Mouse (Mus musculus): ENCODE results near the gene Edc4. TPM values are rescaled to one million over a fixed set of nuclear protein-coding genes. Genes with fewer than 3 reads are reported as not detected.

The Edc4 gene
- polyA plus RNA-seq, 1 experiment from 2014 or later, result 46.6 TPM

- no peak for ATAC-seq (ENCODE audit: low FRiP score)
- 86% methylated on average over 9 of the region's 9 CpGs for WGBS
Observed at GRCm38 (mm10) chr8:105897801-105898480, 17.3 kb downstream of the Edc4 start.

GRCm38 (mm10) chr8:105900180-105900940 lies 19.7 kb downstream of the Edc4 start, which contains the start of gene Pskh1:
Pskh1 (plus strand) TSS chr8:105900441.
- H3K4me2 ChIP-seq (replicated peaks), result peak within 1 kb of the TSS; percentile 70
- H3K4me1 ChIP-seq (replicated peaks; ENCODE audit: control insufficient read depth, insufficient read depth, low read length), result peaks cover 6% of the 10 kb centered on the region; the same call in 1 of the 2 replicates
- ATAC-seq (ENCODE audit: low FRiP score) (peak; percentile 95), DNase-seq (ENCODE audit: low spot score) (peak; percentile 96)
- H3K36me3 ChIP-seq (replicated peaks; ENCODE audit: control insufficient read depth, insufficient read depth), result 0 out of 2 replicates have a peak, but pooled peaks cover 2% of the 10 kb centered on the region
- H3K27me3 ChIP-seq (ENCODE audit: control insufficient read depth, insufficient read depth, low read length), result no peaks in the 10 kb centered on the region
- peak within 1 kb of the TSS; percentile 84 for H3K4me3 ChIP-seq (replicated peaks; ENCODE audit: low read length)
- peak within 1 kb of the TSS; percentile 98 for H3K9ac ChIP-seq
- H3K9me3 ChIP-seq (ENCODE audit: control insufficient read depth, low read length), result no peaks in the 10 kb centered on the region
- H3K27ac ChIP-seq, result peak within 1 kb of the TSS; percentile 89
- WGBS, result under 1% methylated on average over 68 of the region's 68 CpGs

More at GRCm38 (mm10) chr8:105897801-105898480, 17.3 kb downstream of the Edc4 start:
- no peak overlapping the region for H3K4me2 ChIP-seq (replicated peaks)
- H3K27me3 ChIP-seq (ENCODE audit: control insufficient read depth, insufficient read depth, low read length), result no peaks in the 10 kb centered on the region
- peaks cover 12% of the 10 kb centered on the region; the same call in 1 of the 2 replicates for H3K36me3 ChIP-seq (replicated peaks; ENCODE audit: control insufficient read depth, insufficient read depth)
- H3K4me3 ChIP-seq (replicated peaks; ENCODE audit: low read length), result no peak overlapping the region
- DNase-seq (ENCODE audit: low spot score), result no peak
- peaks cover 11% of the 10 kb centered on the region; the same call in 1 of the 2 replicates for H3K4me1 ChIP-seq (replicated peaks; ENCODE audit: control insufficient read depth, insufficient read depth, low read length)
- H3K9ac ChIP-seq, result no peak overlapping the region
- H3K9me3 ChIP-seq (ENCODE audit: control insufficient read depth, low read length), result no peaks in the 10 kb centered on the region
- H3K27ac ChIP-seq, result no peak overlapping the region

- Histone ChIP-seq H3K4me2 (replicated peaks) (peak overlapping the region; percentile 70), H3K4me1 (replicated peaks; ENCODE audit: control insufficient read depth, insufficient read depth, low read length) (peaks cover 6% of the 10 kb centered on the region; the same call in 1 of the 2 replicates)
Observed at GRCm38 (mm10) chr8:105900941-105901616, 20.4 kb downstream of the Edc4 start.

GRCm38 (mm10) chr8:105919390-105919789 lies 38.7 kb downstream of the Edc4 start:
- no peak overlapping the region for H3K4me3 ChIP-seq (replicated peaks; ENCODE audit: low read length)
- no peak overlapping the region for H3K9ac ChIP-seq
- ATAC-seq (ENCODE audit: low FRiP score) (no peak), DNase-seq (ENCODE audit: low spot score) (no peak)
- peaks cover 29% of the 10 kb centered on the region for H3K36me3 ChIP-seq (replicated peaks; ENCODE audit: control insufficient read depth, insufficient read depth)
- H3K4me1 ChIP-seq (replicated peaks; ENCODE audit: control insufficient read depth, insufficient read depth, low read length), result no peaks in the 10 kb centered on the region
- no peak overlapping the region for H3K4me2 ChIP-seq (replicated peaks)
- 94% methylated on average over 3 of the region's 3 CpGs for WGBS
- H3K27me3 ChIP-seq (ENCODE audit: control insufficient read depth, insufficient read depth, low read length), result no peaks in the 10 kb centered on the region
- no peak overlapping the region for H3K27ac ChIP-seq
- no peaks in the 10 kb centered on the region for H3K9me3 ChIP-seq (ENCODE audit: control insufficient read depth, low read length)

More at GRCm38 (mm10) chr8:105900941-105901616, 20.4 kb downstream of the Edc4 start:
- WGBS, result 40% methylated on average over 16 of the region's 16 CpGs
- Histone ChIP-seq H3K9ac (peak overlapping the region; percentile 98), H3K27ac (peak overlapping the region; percentile 89), H3K9me3 (ENCODE audit: control insufficient read depth, low read length) (no peaks in the 10 kb centered on the region), H3K36me3 (replicated peaks; ENCODE audit: control insufficient read depth, insufficient read depth) (0 out of 2 replicates have a peak, but pooled peaks cover 5% of the 10 kb centered on the region), H3K4me3 (replicated peaks; ENCODE audit: low read length) (peak overlapping the region; percentile 84), H3K27me3 (ENCODE audit: control insufficient read depth, insufficient read depth, low read length) (no peaks in the 10 kb centered on the region)
- DNase-seq (ENCODE audit: low spot score) (no peak), ATAC-seq (ENCODE audit: low FRiP score) (no peak)

GRCm38 (mm10) chr8:105925123-105925522 lies 44.4 kb downstream of the Edc4 start:
- Histone ChIP-seq H3K27ac (no peak overlapping the region), H3K9ac (no peak overlapping the region), H3K9me3 (ENCODE audit: control insufficient read depth, low read length) (no peaks in the 10 kb centered on the region), H3K4me1 (replicated peaks; ENCODE audit: control insufficient read depth, insufficient read depth, low read length) (no peaks in the 10 kb centered on the region), H3K4me3 (replicated peaks; ENCODE audit: low read length) (no peak overlapping the region), H3K27me3 (ENCODE audit: control insufficient read depth, insufficient read depth, low read length) (no peaks in the 10 kb centered on the region), H3K36me3 (replicated peaks; ENCODE audit: control insufficient read depth, insufficient read depth) (peaks cover 12% of the 10 kb centered on the region; the same call in 1 of the 2 replicates), H3K4me2 (replicated peaks) (no peak overlapping the region)
- no peak for DNase-seq (ENCODE audit: low spot score)
- no peak for ATAC-seq (ENCODE audit: low FRiP score)
- 74% methylated on average over 3 of the region's 3 CpGs for WGBS

- Histone ChIP-seq H3K27ac (peak overlapping the region; percentile 79), H3K9me3 (ENCODE audit: control insufficient read depth, low read length) (no peaks in the 10 kb centered on the region), H3K27me3 (ENCODE audit: control insufficient read depth, insufficient read depth, low read length) (no peaks in the 10 kb centered on the region), H3K9ac (peak overlapping the region; percentile 29), H3K4me3 (replicated peaks; ENCODE audit: low read length) (no peak overlapping the region), H3K36me3 (replicated peaks; ENCODE audit: control insufficient read depth, insufficient read depth) (peaks cover 6% of the 10 kb centered on the region; the same call in 1 of the 2 replicates), H3K4me2 (replicated peaks) (no peak overlapping the region), H3K4me1 (replicated peaks; ENCODE audit: control insufficient read depth, insufficient read depth, low read length) (no peaks in the 10 kb centered on the region)
- ATAC-seq (ENCODE audit: low FRiP score), result peak; percentile 75
- WGBS, result 12% methylated on average over 8 of the region's 8 CpGs
- peak; percentile 86 for DNase-seq (ENCODE audit: low spot score)
Observed at GRCm38 (mm10) chr8:105930602-105931001, 49.9 kb downstream of the Edc4 start.

GRCm38 (mm10) chr8:105931271-105931670 lies 50.6 kb downstream of the Edc4 start:
- no peak overlapping the region for H3K4me2 ChIP-seq (replicated peaks)
- WGBS, result 95% methylated on average over 3 of the region's 3 CpGs
- no peak for DNase-seq (ENCODE audit: low spot score)
- ATAC-seq (ENCODE audit: low FRiP score), result no peak
- peaks cover 6% of the 10 kb centered on the region; the same call in 1 of the 2 replicates for H3K36me3 ChIP-seq (replicated peaks; ENCODE audit: control insufficient read depth, insufficient read depth)
- H3K27ac ChIP-seq, result no peak overlapping the region
- peaks cover 7% of the 10 kb centered on the region; the same call in 1 of the 2 replicates for H3K4me1 ChIP-seq (replicated peaks; ENCODE audit: control insufficient read depth, insufficient read depth, low read length)
- no peak overlapping the region for H3K9ac ChIP-seq
- no peaks in the 10 kb centered on the region for H3K9me3 ChIP-seq (ENCODE audit: control insufficient read depth, low read length)
- H3K27me3 ChIP-seq (ENCODE audit: control insufficient read depth, insufficient read depth, low read length), result no peaks in the 10 kb centered on the region
- H3K4me3 ChIP-seq (replicated peaks; ENCODE audit: low read length), result no peak overlapping the region

- no peak for DNase-seq (ENCODE audit: low spot score)
- H3K9ac ChIP-seq, result no peak overlapping the region
Observed at GRCm38 (mm10) chr8:105932525-105932924, 51.8 kb downstream of the Edc4 start.

More at GRCm38 (mm10) chr8:105932525-105932924, 51.8 kb downstream of the Edc4 start:
- peaks cover 10% of the 10 kb centered on the region; the same call in 1 of the 2 replicates for H3K4me1 ChIP-seq (replicated peaks; ENCODE audit: control insufficient read depth, insufficient read depth, low read length)
- no peaks in the 10 kb centered on the region for H3K27me3 ChIP-seq (ENCODE audit: control insufficient read depth, insufficient read depth, low read length)
- peaks cover 6% of the 10 kb centered on the region; the same call in 1 of the 2 replicates for H3K36me3 ChIP-seq (replicated peaks; ENCODE audit: control insufficient read depth, insufficient read depth)
- no peak for ATAC-seq (ENCODE audit: low FRiP score)
- H3K27ac ChIP-seq, result no peak overlapping the region
- 90% methylated on average over 11 of the region's 11 CpGs for WGBS
- H3K4me3 ChIP-seq (replicated peaks; ENCODE audit: low read length), result no peak overlapping the region
- H3K4me2 ChIP-seq (replicated peaks), result no peak overlapping the region
- H3K9me3 ChIP-seq (ENCODE audit: control insufficient read depth, low read length), result no peaks in the 10 kb centered on the region
